Mouse (Mus musculus): ENCODE measurements at regions not wholly inside any gene's neighbourhood (a gene's known extent, or its start where the extent isn't known, plus 50 kb on each side); places are given as distances from the start of the nearest gene placed in this dataset.

GRCm38 (mm10) chr6:116966436-116966835 is 201.9 kb upstream of the Cxcl12 start:
- no peaks in the 10 kb centered on the region for H3K36me3 ChIP-seq (ENCODE audit: insufficient read depth, low read length)
- TF ChIP-seq POU5F1 (IDR thresholded peaks at IDR 0.05; ENCODE audit: borderline replicate concordance, low read length), result no peak
- TF ChIP-seq CTCF (conservative IDR thresholded peaks at IDR 0.05; ENCODE audit: low read length), result peak; percentile 46
- no peak for TF ChIP-seq NANOG (IDR thresholded peaks at IDR 0.05; ENCODE audit: borderline replicate concordance, low read length)
- H3K9me3 ChIP-seq (ENCODE audit: low read length), result no peaks in the 10 kb centered on the region
- H3K4me1 ChIP-seq (replicated peaks; ENCODE audit: low read depth, low read length), result no peaks in the 10 kb centered on the region
- H3K27me3 ChIP-seq (ENCODE audit: insufficient read depth, low read length), result no peaks in the 10 kb centered on the region
- no peak overlapping the region for H3K4me3 ChIP-seq (replicated peaks; ENCODE audit: low read length)

GRCm38 (mm10) chr6:116969381-116969910 is 198.9 kb upstream of the Cxcl12 start:
- Histone ChIP-seq H3K4me1 (replicated peaks; ENCODE audit: low read depth, low read length) (no peaks in the 10 kb centered on the region), H3K9me3 (ENCODE audit: low read length) (no peaks in the 10 kb centered on the region), H3K4me3 (replicated peaks; ENCODE audit: low read length) (no peak overlapping the region), H3K27me3 (ENCODE audit: insufficient read depth, low read length) (no peaks in the 10 kb centered on the region), H3K36me3 (ENCODE audit: insufficient read depth, low read length) (no peaks in the 10 kb centered on the region)
- no peak for TF ChIP-seq POU5F1 (IDR thresholded peaks at IDR 0.05; ENCODE audit: borderline replicate concordance, low read length)
- no peak for TF ChIP-seq CTCF (conservative IDR thresholded peaks at IDR 0.05; ENCODE audit: low read length)
- TF ChIP-seq NANOG (IDR thresholded peaks at IDR 0.05; ENCODE audit: borderline replicate concordance, low read length), result no peak

- no peaks in the 10 kb centered on the region for H3K9me3 ChIP-seq (ENCODE audit: low read length)
- TF ChIP-seq CTCF (conservative IDR thresholded peaks at IDR 0.05; ENCODE audit: low read length) (no peak), NANOG (IDR thresholded peaks at IDR 0.05; ENCODE audit: borderline replicate concordance, low read length) (no peak), POU5F1 (IDR thresholded peaks at IDR 0.05; ENCODE audit: borderline replicate concordance, low read length) (no peak)
- no peaks in the 10 kb centered on the region for H3K36me3 ChIP-seq (ENCODE audit: insufficient read depth, low read length)
- no peak overlapping the region for H3K4me3 ChIP-seq (replicated peaks; ENCODE audit: low read length)
- H3K4me1 ChIP-seq (replicated peaks; ENCODE audit: low read depth, low read length), result no peaks in the 10 kb centered on the region
- no peaks in the 10 kb centered on the region for H3K27me3 ChIP-seq (ENCODE audit: insufficient read depth, low read length)
These were observed 193.5 kb upstream of the Cxcl12 start for GRCm38 (mm10) chr6:116974841-116975240.

- Histone ChIP-seq H3K27me3 (ENCODE audit: insufficient read depth, low read length) (no peaks in the 10 kb centered on the region), H3K4me3 (replicated peaks; ENCODE audit: low read length) (0 out of 2 replicates have a peak overlapping the region, but pooled peaks have one; percentile 7), H3K36me3 (ENCODE audit: insufficient read depth, low read length) (no peaks in the 10 kb centered on the region), H3K9me3 (ENCODE audit: low read length) (no peaks in the 10 kb centered on the region), H3K4me1 (replicated peaks; ENCODE audit: low read depth, low read length) (peaks cover 6% of the 10 kb centered on the region; the same call in 1 of the 2 replicates)
- TF ChIP-seq NANOG (IDR thresholded peaks at IDR 0.05; ENCODE audit: borderline replicate concordance, low read length) (no peak), CTCF (conservative IDR thresholded peaks at IDR 0.05; ENCODE audit: low read length) (no peak), POU5F1 (IDR thresholded peaks at IDR 0.05; ENCODE audit: borderline replicate concordance, low read length) (no peak)
These were observed 187.9 kb upstream of the Cxcl12 start for GRCm38 (mm10) chr6:116980349-116980995.

- H3K4me3 ChIP-seq (replicated peaks; ENCODE audit: low read length), result no peak overlapping the region
- H3K27me3 ChIP-seq (ENCODE audit: insufficient read depth, low read length), result no peaks in the 10 kb centered on the region
- H3K4me1 ChIP-seq (replicated peaks; ENCODE audit: low read depth, low read length), result peaks cover 3% of the 10 kb centered on the region; the same call in 1 of the 2 replicates
- TF ChIP-seq POU5F1 (IDR thresholded peaks at IDR 0.05; ENCODE audit: borderline replicate concordance, low read length) (no peak), CTCF (conservative IDR thresholded peaks at IDR 0.05; ENCODE audit: low read length) (no peak), NANOG (IDR thresholded peaks at IDR 0.05; ENCODE audit: borderline replicate concordance, low read length) (no peak)
- H3K9me3 ChIP-seq (ENCODE audit: low read length), result no peaks in the 10 kb centered on the region
- H3K36me3 ChIP-seq (ENCODE audit: insufficient read depth, low read length), result no peaks in the 10 kb centered on the region
These were observed 183.1 kb upstream of the Cxcl12 start for GRCm38 (mm10) chr6:116985147-116985737.

GRCm38 (mm10) chr6:116986266-116987000 is 181.9 kb upstream of the Cxcl12 start:
- no peak overlapping the region for H3K4me3 ChIP-seq (replicated peaks; ENCODE audit: low read length)
- no peaks in the 10 kb centered on the region for H3K36me3 ChIP-seq (ENCODE audit: insufficient read depth, low read length)
- H3K4me1 ChIP-seq (replicated peaks; ENCODE audit: low read depth, low read length), result no peaks in the 10 kb centered on the region
- H3K27me3 ChIP-seq (ENCODE audit: insufficient read depth, low read length), result no peaks in the 10 kb centered on the region
- H3K9me3 ChIP-seq (ENCODE audit: low read length), result no peaks in the 10 kb centered on the region
- no peak for TF ChIP-seq NANOG (IDR thresholded peaks at IDR 0.05; ENCODE audit: borderline replicate concordance, low read length)
- TF ChIP-seq CTCF (conservative IDR thresholded peaks at IDR 0.05; ENCODE audit: low read length), result no peak
- TF ChIP-seq POU5F1 (IDR thresholded peaks at IDR 0.05; ENCODE audit: borderline replicate concordance, low read length), result no peak

GRCm38 (mm10) chr6:116987243-116987642 is 181.1 kb upstream of the Cxcl12 start:
- no peak overlapping the region for H3K4me3 ChIP-seq (replicated peaks; ENCODE audit: low read length)
- no peaks in the 10 kb centered on the region for H3K36me3 ChIP-seq (ENCODE audit: insufficient read depth, low read length)
- TF ChIP-seq CTCF (conservative IDR thresholded peaks at IDR 0.05; ENCODE audit: low read length), result no peak
- TF ChIP-seq NANOG (IDR thresholded peaks at IDR 0.05; ENCODE audit: borderline replicate concordance, low read length), result no peak
- TF ChIP-seq POU5F1 (IDR thresholded peaks at IDR 0.05; ENCODE audit: borderline replicate concordance, low read length), result no peak
- H3K9me3 ChIP-seq (ENCODE audit: low read length), result no peaks in the 10 kb centered on the region
- H3K4me1 ChIP-seq (replicated peaks; ENCODE audit: low read depth, low read length), result no peaks in the 10 kb centered on the region
- no peaks in the 10 kb centered on the region for H3K27me3 ChIP-seq (ENCODE audit: insufficient read depth, low read length)

Data from E14TG2a.4 (cell line).